Mouse (Mus musculus) lung, embryonic 14.5 days (tissue): ENCODE measurements around the gene Hoxc5. TPM values are rescaled to one million over a fixed set of nuclear protein-coding genes. Genes with fewer than 3 reads are reported as not detected.

Source experiments
- ATAC-seq: fragments of 200-750 bp; cut with Nextera tagmentation; 2 replicates; pipeline ENCODE4 v1.8.0; 2017; ENCODE audit warnings: mild to moderate bottlenecking, moderate TSS enrichment, moderate library complexity; ENCODE audit not compliant: insufficient read depth
- DNase-seq: peaks from one replicate; pipeline ENCODE4 v3.0.0-alpha.2; 2015
- H3K27ac ChIP-seq: fragments of 300-500 bp; sonication (generic); 2 replicates; pipeline ENCODE4 v1.5.1; 2014; ENCODE audit warnings: low read depth, mild to moderate bottlenecking, moderate library complexity
- H3K27me3 ChIP-seq: fragments of 300-500 bp; sonication (generic); 2 replicates; pipeline ENCODE4 v1.6.1; 2014; ENCODE audit warnings: low read length, control low read depth; ENCODE audit not compliant: insufficient read depth
- H3K36me3 ChIP-seq: fragments of 300-500 bp; sonication (generic); 2 replicates; pipeline ENCODE4 v1.6.1; 2014; ENCODE audit warnings: control low read depth; ENCODE audit not compliant: insufficient read depth
- H3K4me1 ChIP-seq: fragments of 300-500 bp; sonication (generic); 2 replicates; pipeline ENCODE4 v1.6.1; 2014; ENCODE audit warnings: antibody characterized with exemption, control low read depth; ENCODE audit not compliant: insufficient read depth
- H3K4me2 ChIP-seq: fragments of 300-500 bp; sonication (generic); 2 replicates; pipeline ENCODE4 v1.6.1; 2014; ENCODE audit warnings: mild to moderate bottlenecking
- H3K4me3 ChIP-seq: fragments of 300-500 bp; sonication (generic); 2 replicates; pipeline ENCODE4 v1.5.1; 2014; ENCODE audit warnings: low read depth, low read length
- H3K9ac ChIP-seq: fragments of 300-500 bp; sonication (generic); 2 replicates; pipeline ENCODE4 v1.6.1; 2014
- H3K9me3 ChIP-seq: fragments of 300-500 bp; sonication (generic); 2 replicates; pipeline ENCODE4 v1.6.1; 2016; ENCODE audit warnings: low read depth, low read length, control low read depth
- CTCF ChIP-seq: IDR thresholded peaks from 2 replicates; pipeline ENCODE4 v1.5.1; 2016; ENCODE audit warnings: antibody characterized with exemption, low read depth
- WGBS: fragments of 180-500 bp; shearing (Covaris S2); extraction: QIAGEN DNeasy Blood & Tissue Kit; methylation state at CpG from one replicate; pipeline ENCODE4 v1.1.7; 2014; 5-methylcytosine and 5-hydroxymethylcytosine counted together
- polyA plus RNA-seq: library from polyadenylated mRNA; unstranded; fragments of >200 nt; fragmentation: Nextera tagmentation; extraction: Ambion mirVana; gene quantifications from 2 replicates; pipeline ENCODE4 v1.2.1, GENCODE M21; 2014

The Hoxc5 gene
- polyA plus RNA-seq, 1 experiment from 2014 or later, result 0.62 TPM

DNA sequence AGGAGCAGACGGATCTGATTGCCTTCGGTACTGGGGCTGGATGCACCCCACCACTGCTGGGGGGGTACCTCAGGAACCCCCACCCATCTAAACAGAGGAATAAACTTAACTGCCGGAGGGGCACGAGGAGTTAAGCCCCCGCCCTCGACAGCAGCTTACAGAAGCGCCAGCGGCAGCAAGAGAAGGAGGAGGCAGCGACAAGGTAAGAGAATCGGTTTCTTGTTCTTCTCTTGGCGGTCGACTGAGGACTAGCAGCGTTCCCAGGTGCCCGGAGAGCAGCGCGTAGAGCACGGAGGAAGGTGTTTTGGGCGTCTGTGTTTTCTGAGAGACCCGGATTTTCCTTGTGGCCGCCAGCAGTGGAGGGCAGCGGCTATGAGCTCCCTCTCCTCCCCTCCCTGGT is 5.0 kb downstream of the Hoxc5 start:
- Histone ChIP-seq H3K9ac (no peak overlapping the region), H3K4me3 (no peak overlapping the region), H3K36me3 (no peaks in the 10 kb centered on the region), H3K4me2 (no peak overlapping the region), H3K27ac (no peak overlapping the region), H3K27me3 (peaks cover 99% of the 10 kb centered on the region), H3K9me3 (no peaks in the 10 kb centered on the region), H3K4me1 (no peaks in the 10 kb centered on the region)
- under 1% methylated on average over 21 of the region's 21 CpGs for WGBS
- DNase-seq, result no peak
- no peak for TF ChIP-seq CTCF
- ATAC-seq, result no peak

DNA sequence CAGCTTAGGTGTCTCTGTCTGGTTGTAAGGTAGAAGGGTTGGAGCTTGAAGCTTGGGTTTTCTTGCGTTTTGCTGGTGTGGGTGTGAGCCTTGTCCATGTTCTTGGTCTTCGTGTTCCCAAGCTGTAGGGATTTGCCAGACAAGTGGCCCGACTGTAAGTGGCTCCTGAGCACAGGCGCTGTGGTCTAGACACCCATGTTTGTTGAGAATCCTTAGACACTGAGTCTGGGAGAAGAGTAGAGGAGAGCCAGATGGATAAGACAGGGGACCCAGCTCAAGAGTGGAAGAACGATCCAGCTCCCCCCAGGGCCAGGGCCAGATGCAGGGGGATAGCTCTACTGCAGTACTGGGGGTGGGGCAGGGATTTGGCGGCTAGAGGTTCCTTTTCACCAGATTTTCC is 5.5 kb downstream of the Hoxc5 start:
- no peak overlapping the region for H3K4me2 ChIP-seq
- no peak overlapping the region for H3K27ac ChIP-seq
- H3K4me3 ChIP-seq, result no peak overlapping the region
- no peaks in the 10 kb centered on the region for H3K9me3 ChIP-seq
- no peak for TF ChIP-seq CTCF
- H3K9ac ChIP-seq, result no peak overlapping the region
- H3K27me3 ChIP-seq, result peaks cover 99% of the 10 kb centered on the region
- ATAC-seq (no peak), DNase-seq (no peak)
- no peaks in the 10 kb centered on the region for H3K36me3 ChIP-seq
- H3K4me1 ChIP-seq, result no peaks in the 10 kb centered on the region
- 3% methylated on average over 6 of the region's 6 CpGs for WGBS

DNA sequence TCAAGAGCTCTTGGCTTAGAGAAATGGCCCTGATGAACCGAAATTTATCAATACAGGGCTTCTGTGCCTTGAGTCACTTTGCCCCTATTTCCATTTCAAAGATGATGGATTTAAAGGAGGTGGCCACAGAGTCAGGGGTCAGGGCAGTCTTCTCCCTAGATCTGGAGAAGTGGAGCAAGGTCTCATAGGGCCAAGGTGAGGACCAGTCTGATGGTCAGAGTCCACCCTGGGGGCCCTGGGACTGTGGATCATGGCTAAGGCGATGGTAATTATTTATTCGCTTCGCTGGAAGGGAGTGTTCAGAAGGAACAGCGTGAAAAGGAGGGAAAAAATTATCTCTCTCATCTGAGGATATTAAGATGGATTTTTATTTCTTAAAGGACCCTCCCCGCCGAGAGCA is 7.8 kb downstream of the Hoxc5 start:
- H3K9ac ChIP-seq, result no peak overlapping the region
- no peak overlapping the region for H3K4me3 ChIP-seq
- no peaks in the 10 kb centered on the region for H3K4me1 ChIP-seq
- no peak for TF ChIP-seq CTCF
- no peaks in the 10 kb centered on the region for H3K9me3 ChIP-seq
- DNase-seq, result no peak
- H3K27me3 ChIP-seq, result peaks cover 100% of the 10 kb centered on the region
- WGBS, result 5% methylated on average over 7 of the region's 7 CpGs
- no peaks in the 10 kb centered on the region for H3K36me3 ChIP-seq
- ATAC-seq, result no peak
- H3K27ac ChIP-seq, result no peak overlapping the region
- H3K4me2 ChIP-seq, result no peak overlapping the region

DNA sequence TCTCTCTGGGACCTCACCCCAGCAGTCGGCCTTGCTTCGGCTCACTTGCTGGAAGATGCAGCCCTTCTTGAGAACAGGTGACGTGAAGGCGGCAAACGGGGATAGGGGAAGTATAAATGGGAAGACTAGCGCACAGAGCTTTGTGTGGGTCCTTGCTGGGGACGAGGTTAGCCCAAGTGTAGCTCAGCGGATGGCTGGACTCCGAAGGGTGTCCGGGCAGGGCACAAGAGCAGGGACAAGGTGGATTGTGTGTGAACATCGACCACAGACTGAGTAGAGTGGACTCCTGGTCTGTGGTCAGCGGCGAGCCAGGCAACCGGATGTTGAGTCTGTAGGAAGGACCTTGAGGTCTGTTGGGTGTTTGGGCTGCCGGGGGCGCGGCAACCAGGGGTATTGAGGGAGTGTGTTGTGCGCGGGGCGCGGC is 8.5 kb downstream of the Hoxc5 start:
- Histone ChIP-seq H3K36me3 (no peaks in the 10 kb centered on the region), H3K27me3 (peaks cover 100% of the 10 kb centered on the region), H3K4me2 (no peak overlapping the region), H3K9ac (no peak overlapping the region), H3K9me3 (no peaks in the 10 kb centered on the region), H3K27ac (no peak overlapping the region), H3K4me1 (no peaks in the 10 kb centered on the region), H3K4me3 (no peak overlapping the region)
- ATAC-seq (0 out of 2 replicates have a peak, but pooled peaks have one; percentile 31), DNase-seq (no peak)
- TF ChIP-seq CTCF, result no peak
- under 1% methylated on average over 21 of the region's 21 CpGs for WGBS

DNA sequence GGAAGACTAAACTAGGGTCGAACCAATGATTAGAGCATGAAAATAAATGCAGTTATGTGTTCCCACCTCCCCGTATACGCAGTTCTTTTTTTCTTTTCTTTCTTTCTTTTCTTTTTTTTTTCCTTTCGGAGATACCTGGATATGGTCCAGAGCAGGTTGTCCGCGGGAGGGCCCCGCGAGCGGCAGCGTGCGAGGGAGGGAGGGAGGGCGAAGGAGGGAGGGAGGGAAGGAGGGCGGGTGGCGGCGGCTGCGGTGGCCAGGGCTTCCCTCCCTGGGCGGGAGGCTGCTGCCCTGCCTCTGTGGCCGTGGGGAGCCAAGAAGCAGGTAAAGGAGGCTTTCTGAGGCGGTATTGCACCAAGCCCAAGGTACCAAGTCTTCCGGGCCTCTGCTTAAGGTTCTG is 8.9 kb downstream of the Hoxc5 start, which contains the start of gene Hoxc9:
Gene Hoxc9, plus strand, starts transcription at position 269 of the 400 bp plus-strand sequence.
- H3K36me3 ChIP-seq, result no peaks in the 10 kb centered on the region
- peak within 1 kb of the TSS; percentile 33 for H3K4me2 ChIP-seq
- H3K4me3 ChIP-seq, result peak within 1 kb of the TSS; percentile 10; the same call in 1 of the 2 replicates
- no peak within 1 kb of the TSS for H3K27ac ChIP-seq
- no peak for TF ChIP-seq CTCF
- DNase-seq (no peak), ATAC-seq (no peak)
- whole genome bisulfite sequencing, result under 1% methylated on average over 19 of the region's 20 CpGs
- no peaks in the 10 kb centered on the region for H3K9me3 ChIP-seq
- no peaks in the 10 kb centered on the region for H3K4me1 ChIP-seq
- no peak within 1 kb of the TSS for H3K9ac ChIP-seq
- H3K27me3 ChIP-seq, result peaks cover 100% of the 10 kb centered on the region

DNA sequence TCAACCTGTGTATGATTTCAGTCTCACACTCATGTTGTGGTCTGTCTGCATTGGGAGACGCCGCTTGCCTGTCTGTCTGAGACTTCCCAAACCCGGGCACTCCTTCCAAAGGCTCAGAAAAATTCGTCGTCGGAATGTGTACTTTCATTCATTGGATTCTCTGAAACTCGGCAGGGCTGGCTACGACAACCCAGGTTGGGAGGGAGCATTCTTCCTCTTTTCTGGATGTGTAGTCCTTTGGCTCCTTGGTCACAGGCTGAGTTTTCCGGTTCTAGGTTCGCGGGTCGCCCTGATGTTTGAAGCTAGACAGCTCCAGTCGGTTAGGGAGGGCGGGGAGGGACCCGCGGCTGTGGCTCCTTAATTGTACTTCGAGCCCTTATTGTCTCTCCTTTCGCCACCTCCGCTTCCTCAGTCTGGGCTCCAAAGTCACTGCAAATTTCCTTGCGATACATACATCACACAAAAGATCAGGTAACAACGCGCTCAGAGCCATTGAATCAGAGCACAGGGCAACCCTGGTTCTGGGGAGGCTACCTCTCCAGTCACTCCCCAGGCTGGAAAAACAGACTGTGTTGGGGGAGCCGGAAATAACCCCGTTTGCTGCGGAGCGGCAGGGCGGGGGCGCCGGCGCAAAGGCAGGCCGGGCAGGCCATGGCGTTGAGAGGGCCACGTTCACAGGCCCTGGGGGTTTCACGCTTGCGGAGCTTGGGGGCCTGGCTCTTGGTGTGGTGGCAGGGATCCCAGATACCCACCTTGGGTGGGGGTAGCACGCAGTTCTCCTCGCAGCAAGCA is 9.6 kb downstream of the Hoxc5 start:
- ATAC-seq (no peak), DNase-seq (no peak)
- Histone ChIP-seq H3K27me3 (peaks cover 100% of the 10 kb centered on the region), H3K4me1 (0 out of 2 replicates have a peak, but pooled peaks cover 2% of the 10 kb centered on the region), H3K4me2 (peak overlapping the region; percentile 33), H3K9ac (no peak overlapping the region), H3K27ac (no peak overlapping the region), H3K9me3 (no peaks in the 10 kb centered on the region), H3K4me3 (peak overlapping the region; percentile 10; the same call in 1 of the 2 replicates), H3K36me3 (no peaks in the 10 kb centered on the region)
- 1% methylated on average over 37 of the region's 37 CpGs for WGBS
- TF ChIP-seq CTCF, result no peak

DNA sequence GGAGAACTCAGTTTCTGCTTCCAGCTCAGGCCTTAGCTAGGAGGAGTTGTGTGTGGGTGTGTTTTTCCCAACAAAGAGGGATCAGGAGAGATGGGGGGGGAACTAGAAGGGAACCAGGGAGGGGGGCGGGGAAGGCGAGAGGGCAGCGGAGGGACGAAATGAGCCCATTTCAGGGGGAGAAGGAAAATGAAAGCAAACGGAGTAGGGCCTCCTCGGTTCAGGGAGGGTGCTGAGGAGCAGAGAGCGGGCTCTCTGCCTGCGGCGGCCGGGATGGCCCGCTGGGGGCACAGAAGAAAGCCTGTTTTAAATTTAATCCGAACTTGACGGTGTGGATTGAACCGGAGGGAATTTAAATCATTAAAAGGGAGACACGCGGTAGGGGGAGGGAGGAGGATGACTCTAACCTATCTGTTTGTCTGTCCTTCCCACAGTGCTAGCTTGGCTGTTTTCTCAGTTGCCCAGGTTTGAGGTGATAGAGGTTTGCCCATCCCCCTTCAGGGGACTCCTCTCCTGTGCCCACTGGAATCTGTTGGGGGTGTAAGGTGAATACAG is 10.3 kb downstream of the Hoxc5 start:
- Histone ChIP-seq H3K27ac (no peak overlapping the region), H3K36me3 (no peaks in the 10 kb centered on the region), H3K4me3 (peak overlapping the region; percentile 10; the same call in 1 of the 2 replicates), H3K4me2 (peak overlapping the region; percentile 33), H3K4me1 (0 out of 2 replicates have a peak, but pooled peaks cover 2% of the 10 kb centered on the region), H3K9me3 (no peaks in the 10 kb centered on the region), H3K9ac (no peak overlapping the region), H3K27me3 (peaks cover 100% of the 10 kb centered on the region)
- TF ChIP-seq CTCF, result no peak
- DNase-seq (no peak), ATAC-seq (no peak)
- WGBS, result 2% methylated on average over 16 of the region's 16 CpGs
